Mouse (Mus musculus): ENCODE results near the gene Cdh24.

- TF ChIP-seq POLR2A (IDR thresholded peaks at IDR 0.05; ENCODE audit: insufficient read length, low read depth) = no peak
- TF ChIP-seq MYOD1 (IDR thresholded peaks at IDR 0.05; ENCODE audit: control insufficient read depth in 1 of 3, insufficient read length in 2 of 3, low read depth in 2 of 3) = no peak
- no peak for TF ChIP-seq SRF (IDR thresholded peaks at IDR 0.05; ENCODE audit: control insufficient read depth, insufficient read length, low read depth)
- TF ChIP-seq TCF12 (IDR thresholded peaks at IDR 0.05; ENCODE audit: insufficient read depth, poor library complexity, severe bottlenecking) = no peak
- no peak for TF ChIP-seq CEBPB (IDR thresholded peaks at IDR 0.05; ENCODE audit: insufficient read depth, poor library complexity, severe bottlenecking)
Observed at GRCm38 (mm10) chr14:54646898-54647636, 5.9 kb upstream of the Cdh24 start.
